Mouse (Mus musculus) monocyte, adult 2 months (primary cell): Measurements from ENCODE around the gene Nox3.

Experiments
- DNase-seq, 2 experiments: peaks; one replicate each; pipeline ENCODE4 v3.0.0; 2022; ENCODE audit warnings: low spot score in 2 of 2, low read depth in 1 of 2

Nox3 gene

GRCm38 (mm10) chr17:3696161-3696560, at the start of gene Nox3:
Nox3 (minus strand) TSS chr17:3696261.
- DNase-seq: no peak

GRCm38 (mm10) chr17:3744402-3744801, 48.3 kb upstream of the Nox3 start:
- DNase-seq: no peak

GRCm38 (mm10) chr17:3736936-3737335, 40.9 kb upstream of the Nox3 start:
- DNase-seq: no peak

GRCm38 (mm10) chr17:3734286-3734685, 38.2 kb upstream of the Nox3 start:
- DNase-seq: no peak

- no peak for DNase-seq
Measured at GRCm38 (mm10) chr17:3705350-3705930, 9.4 kb upstream of the Nox3 start.

GRCm38 (mm10) chr17:3702320-3702719, 6.3 kb upstream of the Nox3 start:
- no peak for DNase-seq

GRCm38 (mm10) chr17:3692817-3693216, 3.2 kb downstream of the Nox3 start:
- DNase-seq: no peak

- no peak for DNase-seq
Measured at GRCm38 (mm10) chr17:3690499-3691258, 5.4 kb downstream of the Nox3 start.

- no peak for DNase-seq
Measured at GRCm38 (mm10) chr17:3683662-3684061, 12.4 kb downstream of the Nox3 start.

- DNase-seq: no peak
Measured at GRCm38 (mm10) chr17:3669226-3669625, 26.8 kb downstream of the Nox3 start.

GRCm38 (mm10) chr17:3667287-3667686, 28.8 kb downstream of the Nox3 start:
- no peak for DNase-seq

GRCm38 (mm10) chr17:3665321-3665720, 30.7 kb downstream of the Nox3 start:
- DNase-seq: no peak

GRCm38 (mm10) chr17:3659497-3659896, 36.6 kb downstream of the Nox3 start:
- DNase-seq: no peak

- no peak for DNase-seq
Measured at GRCm38 (mm10) chr17:3650377-3650776, 45.7 kb downstream of the Nox3 start.

GRCm38 (mm10) chr17:3643582-3643981, 52.5 kb downstream of the Nox3 start:
- no peak for DNase-seq

GRCm38 (mm10) chr17:3641456-3641855, 54.6 kb downstream of the Nox3 start:
- DNase-seq: no peak

GRCm38 (mm10) chr17:3638757-3639156, 57.3 kb downstream of the Nox3 start:
- DNase-seq: no peak

- DNase-seq: no peak
Measured at GRCm38 (mm10) chr17:3632501-3632900, 63.6 kb downstream of the Nox3 start.

- no peak for DNase-seq
Measured at GRCm38 (mm10) chr17:3616329-3617216, 79.5 kb downstream of the Nox3 start.

- no peak for DNase-seq
Measured at GRCm38 (mm10) chr17:3615553-3615952, 80.5 kb downstream of the Nox3 start.

GRCm38 (mm10) chr17:3611781-3612075, 84.3 kb downstream of the Nox3 start:
- DNase-seq: no peak
